Mouse (Mus musculus) gastrocnemius, postnatal 10 days (tissue): Measurements from ENCODE around the gene Myo1d. TPM values are rescaled to one million over a fixed set of nuclear protein-coding genes. Genes with fewer than 3 reads are reported as not detected.

Experiments used
- DNase-seq: peaks from one replicate; pipeline ENCODE4 v3.0.0; 2021; ENCODE audit warnings: mixed read lengths
- total RNA-seq, 2 experiments: library from RNA; stranded (reverse); gene quantifications; 2 replicates each; pipeline ENCODE4 v1.2.3; 2021

Myo1d gene
- total RNA-seq, 2 experiments from 2014 or later = 6.6 to 12.5 TPM

DNA sequence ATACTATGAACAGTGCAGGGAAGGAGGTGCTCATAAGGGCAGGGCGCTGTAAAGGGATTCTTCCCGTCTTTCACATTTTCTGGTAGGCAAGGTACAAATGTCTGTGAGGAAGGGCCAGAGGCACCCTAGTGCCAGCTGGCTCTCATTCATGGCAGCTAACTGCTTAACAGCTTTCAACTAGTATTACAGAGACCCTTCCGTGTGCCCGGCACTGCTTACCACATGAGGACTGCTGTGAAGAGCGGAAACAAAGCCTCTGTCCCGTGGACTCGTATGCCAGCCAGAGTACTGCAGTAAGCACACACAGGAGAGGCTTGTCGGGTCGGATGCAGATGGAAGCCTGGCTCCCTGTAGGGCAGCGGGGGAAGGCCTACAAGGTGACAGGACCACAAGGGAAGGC is 229.6 kb downstream of the Myo1d start:
- DNase-seq = no peak

DNA sequence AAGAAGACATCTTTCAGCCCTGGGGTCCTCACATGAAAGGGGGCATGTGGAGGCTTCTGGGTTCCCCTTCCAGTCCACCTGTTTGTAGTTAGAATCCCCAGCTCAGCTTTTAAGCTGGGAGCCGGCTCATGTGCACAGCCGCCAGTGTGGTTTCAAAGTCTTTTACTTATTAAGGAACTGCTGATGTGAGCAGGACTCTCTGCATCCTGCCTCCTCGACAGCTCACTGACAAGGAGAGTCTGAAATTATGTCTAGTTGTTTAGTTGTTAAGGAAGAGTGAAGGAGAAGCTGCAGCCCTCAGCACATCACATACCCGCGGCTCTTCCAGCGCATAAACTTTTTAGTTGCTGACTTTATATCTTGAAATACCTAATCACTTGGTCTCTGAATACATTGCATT is 230.0 kb downstream of the Myo1d start:
- DNase-seq = no peak

- DNase-seq = no peak
Measured at GRCm38 (mm10) chr11:80546233-80546632, 233.6 kb downstream of the Myo1d start.

DNA sequence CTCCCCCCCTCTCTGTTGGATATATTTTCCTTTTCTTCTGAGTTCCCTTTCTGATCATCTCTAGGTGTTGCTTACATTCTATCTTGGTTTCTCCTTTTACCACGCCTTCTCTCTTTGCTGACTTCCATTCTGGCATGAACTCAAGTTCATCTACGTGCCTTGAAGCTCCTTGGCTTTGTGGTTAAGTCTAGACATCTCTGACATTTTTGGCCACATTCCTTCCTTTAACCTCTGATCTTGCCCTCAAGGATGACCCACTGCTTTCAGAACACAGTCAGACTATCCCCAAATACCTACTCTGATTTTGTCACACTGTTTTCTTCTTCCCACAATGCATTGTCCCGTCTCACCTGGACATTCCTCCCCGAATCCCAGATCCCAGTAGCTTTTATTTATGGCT is 240.8 kb downstream of the Myo1d start:
- DNase-seq = no peak

GRCm38 (mm10) chr11:80532966-80533365 is 246.9 kb downstream of the Myo1d start:
- DNase-seq = no peak

DNA sequence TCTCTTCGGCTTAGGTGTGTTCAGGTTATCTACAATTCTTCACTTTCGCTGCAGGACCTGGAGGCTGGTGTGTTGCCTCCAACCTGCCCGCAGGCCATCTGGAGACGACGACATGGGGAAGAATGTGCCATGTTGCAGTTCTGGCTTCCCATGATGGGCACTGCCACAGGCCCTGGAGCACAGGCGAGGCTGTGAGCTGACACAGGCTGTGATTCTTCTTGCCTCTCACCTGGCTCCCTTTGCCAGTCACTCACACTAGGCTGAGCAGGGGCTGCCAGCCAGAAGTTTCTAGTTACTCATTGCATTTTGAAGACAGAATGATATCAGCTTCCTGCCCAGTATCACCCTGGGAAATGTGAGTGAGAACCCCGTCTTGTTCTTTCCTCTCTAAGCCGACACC is 250.7 kb downstream of the Myo1d start:
- DNase-seq = no peak

DNA sequence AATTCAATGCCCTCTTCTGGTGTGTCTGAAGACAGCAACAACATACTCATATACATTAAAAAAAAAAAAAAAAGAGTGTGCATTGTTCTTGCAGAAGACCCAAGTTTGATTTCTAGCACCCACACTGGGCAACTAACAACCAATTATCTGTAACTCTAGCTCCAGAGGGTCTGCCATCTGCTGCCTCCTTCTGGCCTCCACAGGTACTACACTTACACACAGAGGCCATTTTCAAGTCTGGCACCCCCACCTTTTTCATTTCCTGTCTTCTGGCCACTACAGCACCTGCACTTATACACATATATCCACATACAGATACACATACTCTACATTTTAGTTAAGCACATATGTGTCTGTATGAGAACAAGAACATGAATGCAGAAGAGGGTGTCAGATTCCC is 252.1 kb downstream of the Myo1d start:
- no peak for DNase-seq

DNA sequence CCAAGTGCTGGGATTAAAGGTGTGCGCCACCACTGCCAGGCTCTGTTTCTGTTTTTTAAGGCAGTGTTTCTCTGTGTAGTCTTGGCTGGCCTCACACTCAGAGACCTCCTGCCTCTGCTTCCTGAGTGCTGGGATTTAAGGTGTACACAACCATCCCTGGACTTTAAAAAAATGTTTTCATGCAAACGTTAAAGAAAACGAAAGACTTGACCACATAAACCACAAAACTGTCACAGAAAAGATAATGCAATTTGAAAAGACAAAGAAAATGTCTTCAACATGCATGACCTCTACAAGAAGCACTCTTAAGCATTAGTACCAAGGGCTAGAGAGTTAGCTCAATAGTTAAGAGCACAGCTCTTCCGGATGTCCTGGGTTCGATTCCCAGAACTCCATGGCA is 255.6 kb downstream of the Myo1d start:
- no peak for DNase-seq

DNA sequence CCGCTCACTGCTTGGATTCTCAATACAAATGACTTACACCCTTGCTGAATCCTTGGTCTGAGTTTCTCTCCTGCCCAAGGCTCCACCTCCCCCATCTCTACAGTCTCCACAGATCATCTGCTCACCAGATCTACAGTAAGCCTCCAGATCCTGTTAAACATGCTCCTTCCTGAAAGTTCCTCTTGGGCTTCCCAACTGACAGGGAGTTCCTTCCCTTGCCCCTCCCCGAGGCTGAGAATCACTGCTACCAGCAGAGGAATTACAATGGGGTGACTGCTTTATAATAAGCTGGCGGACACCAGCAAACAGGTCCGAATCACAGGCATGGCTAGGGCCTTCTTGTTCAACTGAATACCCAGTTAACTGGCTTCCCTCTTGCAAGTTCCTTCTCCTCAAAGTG is 256.4 kb downstream of the Myo1d start:
- DNase-seq = no peak

DNA sequence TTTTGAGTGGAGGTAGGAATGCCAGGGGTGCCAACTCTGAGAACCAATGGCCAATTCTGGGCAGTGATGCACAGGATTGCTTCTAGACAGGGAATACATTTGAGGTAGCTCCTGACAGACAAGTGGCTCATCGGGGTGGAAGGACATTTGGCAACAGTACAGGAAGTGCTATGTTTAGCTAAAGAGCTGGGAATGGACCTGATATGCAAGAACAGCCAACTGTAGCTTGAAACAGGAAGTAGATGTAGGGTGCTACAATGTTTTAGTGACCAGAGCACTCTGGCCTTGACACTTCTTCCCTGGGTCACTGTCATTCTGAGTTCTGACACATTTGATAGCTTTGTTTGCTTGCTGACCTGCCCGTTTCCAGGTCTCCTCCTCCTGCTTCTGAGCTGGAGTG is 257.0 kb downstream of the Myo1d start:
- no peak for DNase-seq

DNA sequence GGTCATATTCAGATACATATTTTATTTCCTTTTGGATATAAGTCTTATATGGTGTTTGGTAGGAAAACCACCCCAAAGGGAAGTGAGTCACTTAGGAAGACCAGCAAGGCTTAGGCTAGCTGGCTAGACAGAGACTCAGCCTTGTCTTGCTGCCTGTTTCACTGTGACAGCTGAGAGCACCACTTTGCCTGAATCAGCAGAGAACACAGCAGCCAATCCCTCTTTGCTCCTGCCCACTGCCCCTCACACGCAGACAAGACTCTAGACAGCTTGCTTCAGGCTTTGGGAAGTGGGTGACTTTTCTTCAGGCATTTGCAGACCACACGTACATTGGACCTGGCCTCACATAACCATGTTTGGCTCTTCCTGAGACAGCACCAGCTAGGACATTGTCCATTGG is 258.7 kb downstream of the Myo1d start:
- no peak for DNase-seq

DNA sequence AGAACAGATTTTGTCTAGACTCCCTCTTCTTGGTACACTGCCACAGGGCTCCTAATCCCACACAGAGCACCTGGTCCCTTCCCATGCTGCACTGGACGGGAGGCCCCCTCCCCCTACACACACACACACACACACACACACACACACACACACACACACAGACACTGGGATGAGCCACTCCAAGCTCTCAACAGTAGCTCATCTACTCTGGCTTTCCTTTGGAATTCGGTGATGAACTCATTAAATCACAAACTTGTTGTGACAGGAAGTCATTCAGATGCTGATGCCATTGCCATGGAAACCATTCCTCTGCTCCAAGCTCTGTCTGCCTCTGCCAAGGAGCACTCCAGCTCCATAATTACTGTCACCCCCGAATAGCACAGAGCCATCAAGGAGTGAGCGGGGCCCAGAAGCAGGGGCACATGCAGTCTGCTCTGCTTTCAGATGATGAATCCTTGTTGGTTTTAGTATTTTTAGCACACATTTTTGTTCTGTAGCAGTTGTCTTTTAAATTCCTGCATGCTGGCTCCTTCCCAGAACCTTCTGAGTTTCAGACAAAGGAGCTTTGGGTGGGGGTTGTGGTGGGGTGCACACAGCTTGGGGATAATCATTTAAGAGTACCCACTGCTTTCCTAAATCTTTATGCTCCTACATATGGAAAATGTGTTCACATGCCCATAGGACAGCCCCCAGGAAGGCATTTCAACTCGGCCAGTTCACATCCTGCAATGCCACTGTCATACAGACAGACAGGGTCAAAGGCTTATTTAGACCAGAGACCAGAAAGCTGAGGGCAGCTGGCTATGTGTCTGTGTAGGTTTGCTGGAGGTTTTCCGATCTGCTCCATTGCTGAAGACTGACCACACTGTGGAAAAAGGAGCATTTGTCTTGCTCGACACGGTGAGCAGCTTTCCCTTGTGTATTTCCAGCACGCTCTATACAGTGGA is 261.1 kb downstream of the Myo1d start:
- no peak for DNase-seq

GRCm38 (mm10) chr11:80515895-80516294 is 263.9 kb downstream of the Myo1d start:
- no peak for DNase-seq

GRCm38 (mm10) chr11:80515346-80515745 is 264.5 kb downstream of the Myo1d start:
- no peak for DNase-seq

DNA sequence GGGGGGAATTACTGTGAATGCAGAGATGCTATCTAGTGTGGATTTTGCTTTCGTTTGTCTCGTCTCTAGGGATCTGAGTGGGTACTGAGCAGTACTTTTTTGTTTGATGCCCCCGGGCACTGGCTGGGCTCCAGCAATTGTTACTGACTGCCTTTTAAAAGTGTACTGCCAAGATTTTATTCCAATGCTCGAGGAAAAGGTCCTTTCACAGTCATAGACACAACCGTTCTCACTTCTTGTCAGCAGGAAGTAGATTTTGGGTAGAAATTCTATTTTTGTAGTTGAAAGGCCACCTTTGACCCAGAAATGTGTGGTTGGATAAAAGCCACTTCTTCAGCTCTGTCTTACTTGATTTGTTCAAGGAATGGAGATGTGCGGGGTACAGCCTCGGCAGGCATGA is 266.0 kb downstream of the Myo1d start:
- no peak for DNase-seq

GRCm38 (mm10) chr11:80512313-80513056 is 267.3 kb downstream of the Myo1d start:
- no peak for DNase-seq

GRCm38 (mm10) chr11:80510124-80510523 is 269.7 kb downstream of the Myo1d start:
- no peak for DNase-seq

GRCm38 (mm10) chr11:80509176-80509506 is 270.7 kb downstream of the Myo1d start:
- no peak for DNase-seq

GRCm38 (mm10) chr11:80508361-80509175 is 271.3 kb downstream of the Myo1d start:
- peak; percentile 33 for DNase-seq

DNA sequence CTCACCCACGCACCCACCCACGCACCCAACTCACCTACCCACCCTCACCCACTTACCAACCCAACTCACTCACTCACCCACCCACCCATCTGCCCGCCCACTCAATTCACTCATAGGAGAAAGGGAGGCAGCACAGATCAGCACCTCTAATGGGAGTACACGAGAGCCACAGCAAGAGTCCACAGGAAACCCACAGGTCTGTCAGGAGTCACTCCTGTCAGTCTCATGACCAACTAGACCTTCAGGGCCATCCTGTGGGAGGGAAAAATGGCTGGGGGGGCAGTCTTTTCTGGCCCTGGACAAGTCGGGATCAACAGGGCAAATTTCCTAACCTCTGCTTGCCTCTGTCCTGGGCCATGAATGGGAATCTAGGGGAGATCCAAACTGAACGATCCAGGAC is 272.0 kb downstream of the Myo1d start:
- no peak for DNase-seq

- no peak for DNase-seq
Measured at GRCm38 (mm10) chr11:80506483-80506882, 273.3 kb downstream of the Myo1d start.

GRCm38 (mm10) chr11:80505581-80505980 is 274.2 kb downstream of the Myo1d start:
- DNase-seq = no peak
